16 mouse cellular contexts compared by ENCODE assay signal in genomic region chr1:180499766-180500165, GRCm38 (mm10). TPM values are rescaled to one million over a fixed set of nuclear protein-coding genes. Genes with fewer than 3 reads are reported as not detected.
"Had no signal": no experiment of that assay in that cellular context is flagged by ENCODE, and none has a peak within 500 bp of the region (broad histone marks: within the 10 kb centered on the region; RNA-seq: fewer than 3 reads in every experiment).

No protein-coding gene starts in this region.

- H3K4me2 ChIP-seq: lung, embryonic 14.5 days; midbrain, embryonic 12.5 days; neural tube, embryonic 12.5 days had no signal

- H3K9me3 ChIP-seq: midbrain, embryonic 10.5 days; midbrain, embryonic 12.5 days; neural tube, embryonic 12.5 days had no signal

- H3K4me3 ChIP-seq: midbrain, embryonic 10.5 days; midbrain, embryonic 12.5 days; myocyte; neural tube, embryonic 12.5 days had no signal

- H3K27me3 ChIP-seq: midbrain, embryonic 12.5 days; neural tube, embryonic 12.5 days had no signal

- DNase-seq: lung, adult 18-20 months; lung, embryonic 14.5 days; lung, postnatal 10 days; lung, postnatal 4 days; midbrain, embryonic 14.5 days; right cerebral cortex, postnatal 14 days; thymus, adult 18-20 months; thymus, postnatal 14 days had no signal

- H3K36me3 ChIP-seq: midbrain, embryonic 10.5 days; midbrain, embryonic 12.5 days; neural tube, embryonic 12.5 days had no signal

- H3K27ac ChIP-seq: liver, embryonic 14.5 days; midbrain, embryonic 10.5 days; midbrain, embryonic 12.5 days; neural tube, embryonic 12.5 days had no signal

- H3K4me1 ChIP-seq: midbrain, embryonic 12.5 days; neural tube, embryonic 12.5 days had no signal

- H3K9ac ChIP-seq: liver, embryonic 14.5 days; lung, embryonic 14.5 days; midbrain, embryonic 12.5 days; neural tube, embryonic 12.5 days had no signal

RNA-seq across cellular contexts. Expression of gene Stum, which starts 16.5 kb away (rescaled TPM):
- total RNA-seq: megakaryocyte, adult 5-6 weeks; megakaryocyte-erythroid progenitor cell, adult 5-6 weeks had no signal
- polyA plus RNA-seq: liver, embryonic 16.5 days; lung, embryonic 14.5 days had no signal
